Mouse (Mus musculus): Measurements from ENCODE around the gene 1810037I17Rik. TPM values are rescaled to one million over a fixed set of nuclear protein-coding genes. Genes with fewer than 3 reads are reported as not detected.

Gene 1810037I17Rik
- polyA plus RNA-seq, 1 experiment from 2014 or later, result 82.5 TPM

GRCm38 (mm10) chr3:122964301-122964700 lies 40.3 kb downstream of the 1810037I17Rik start:
- H3K4me3 ChIP-seq, result no peak overlapping the region
- H3K4me1 ChIP-seq, result no peaks in the 10 kb centered on the region
- WGBS, result 91% methylated on average over 5 of the region's 5 CpGs
- H3K9me3 ChIP-seq (replicated peaks), result no peaks in the 10 kb centered on the region
- no peaks in the 10 kb centered on the region for H3K27me3 ChIP-seq (ENCODE audit: low read depth, poor library complexity, severe bottlenecking)
- H3K36me3 ChIP-seq, result peaks cover 10% of the 10 kb centered on the region; the same call in 1 of the 2 replicates
- DNase-seq (ENCODE audit: low spot score), result no peak
- no peak overlapping the region for H3K27ac ChIP-seq (replicated peaks)

GRCm38 (mm10) chr3:122968391-122968790 lies 44.4 kb downstream of the 1810037I17Rik start:
- no peaks in the 10 kb centered on the region for H3K4me1 ChIP-seq
- DNase-seq (ENCODE audit: low spot score), result no peak
- peaks cover 8% of the 10 kb centered on the region; the same call in 1 of the 2 replicates for H3K36me3 ChIP-seq
- no peak overlapping the region for H3K4me3 ChIP-seq
- H3K9me3 ChIP-seq (replicated peaks), result no peaks in the 10 kb centered on the region
- 93% methylated on average over 9 of the region's 9 CpGs for WGBS
- no peaks in the 10 kb centered on the region for H3K27me3 ChIP-seq (ENCODE audit: low read depth, poor library complexity, severe bottlenecking)
- H3K27ac ChIP-seq (replicated peaks), result no peak overlapping the region

- 62% methylated on average over 3 of the region's 3 CpGs for whole genome bisulfite sequencing
- no peaks in the 10 kb centered on the region for H3K9me3 ChIP-seq (replicated peaks)
- H3K4me3 ChIP-seq, result no peak overlapping the region
- H3K4me1 ChIP-seq, result no peaks in the 10 kb centered on the region; the same call in 1 of the 2 replicates
- DNase-seq (ENCODE audit: low spot score), result no peak
- H3K27me3 ChIP-seq (ENCODE audit: low read depth, poor library complexity, severe bottlenecking), result no peaks in the 10 kb centered on the region
- no peak overlapping the region for H3K27ac ChIP-seq (replicated peaks)
- peaks cover 8% of the 10 kb centered on the region; the same call in 1 of the 2 replicates for H3K36me3 ChIP-seq
Measured at GRCm38 (mm10) chr3:122972126-122972822, 48.3 kb downstream of the 1810037I17Rik start.

- H3K4me1 ChIP-seq, result no peaks in the 10 kb centered on the region; the same call in 1 of the 2 replicates
- 82% methylated on average over 3 of the region's 3 CpGs for WGBS
- no peak for DNase-seq (ENCODE audit: low spot score)
- H3K27ac ChIP-seq (replicated peaks), result no peak overlapping the region
- H3K4me3 ChIP-seq, result no peak overlapping the region
- peaks cover 2% of the 10 kb centered on the region; the same call in 1 of the 2 replicates for H3K36me3 ChIP-seq
- no peaks in the 10 kb centered on the region for H3K27me3 ChIP-seq (ENCODE audit: low read depth, poor library complexity, severe bottlenecking)
- no peaks in the 10 kb centered on the region for H3K9me3 ChIP-seq (replicated peaks)
Measured at GRCm38 (mm10) chr3:122974833-122975232, 50.8 kb downstream of the 1810037I17Rik start.

GRCm38 (mm10) chr3:122975363-122975762 lies 51.4 kb downstream of the 1810037I17Rik start:
- WGBS, result 91% methylated on average over 4 of the region's 4 CpGs
- DNase-seq (ENCODE audit: low spot score), result no peak
- peaks cover 2% of the 10 kb centered on the region; the same call in 1 of the 2 replicates for H3K36me3 ChIP-seq

More at GRCm38 (mm10) chr3:122975363-122975762, 51.4 kb downstream of the 1810037I17Rik start:
- H3K27ac ChIP-seq (replicated peaks), result no peak overlapping the region
- no peaks in the 10 kb centered on the region for H3K9me3 ChIP-seq (replicated peaks)
- H3K4me1 ChIP-seq, result no peaks in the 10 kb centered on the region; the same call in 1 of the 2 replicates
- no peak overlapping the region for H3K4me3 ChIP-seq
- H3K27me3 ChIP-seq (ENCODE audit: low read depth, poor library complexity, severe bottlenecking), result no peaks in the 10 kb centered on the region

Other genes starting within 250 kb of the 1810037I17Rik start
- gene Pde5a, start 195.3 kb upstream of the 1810037I17Rik start, polyA plus RNA-seq (2016; fragmentation: Nextera tagmentation; extraction: Ambion mirVana), result 3.5 and 3.6 TPM in 2 replicates
- gene Fabp2, start 29.1 kb upstream of the 1810037I17Rik start, polyA plus RNA-seq (2016; fragmentation: Nextera tagmentation; extraction: Ambion mirVana), result not detected in 2 replicates
- not detected in 2 replicates for gene Gm10959, start 4.8 kb upstream of the 1810037I17Rik start, polyA plus RNA-seq (2016; fragmentation: Nextera tagmentation; extraction: Ambion mirVana)
- gene Usp53, start 60.3 kb downstream of the 1810037I17Rik start, polyA plus RNA-seq (2016; fragmentation: Nextera tagmentation; extraction: Ambion mirVana), result 3.9 and 5.0 TPM in 2 replicates
- gene Myoz2, start 110.8 kb downstream of the 1810037I17Rik start, polyA plus RNA-seq (2016; fragmentation: Nextera tagmentation; extraction: Ambion mirVana), result not detected in 2 replicates

All from midbrain, embryonic 10.5 days (tissue).